Mouse (Mus musculus) E14TG2a.4 (cell line): ENCODE results near the gene Zfp52.

ENCODE experiments used
- H3K27me3 ChIP-seq: 2 replicates; pipeline ENCODE4 v1.6.1; 2014; ENCODE audit warnings: low read length, control low read depth; ENCODE audit not compliant: insufficient read depth
- H3K36me3 ChIP-seq: 2 replicates; pipeline ENCODE4 v1.6.1; 2014; ENCODE audit warnings: low read length, control low read depth; ENCODE audit not compliant: insufficient read depth
- H3K4me1 ChIP-seq: replicated peaks from 2 replicates; pipeline ENCODE4 v1.6.1; 2014; ENCODE audit warnings: low read depth, low read length, control low read depth
- H3K4me3 ChIP-seq: replicated peaks from 2 replicates; pipeline ENCODE4 v1.5.1; 2014; ENCODE audit warnings: mild to moderate bottlenecking, low read length
- H3K9me3 ChIP-seq: 2 replicates; pipeline ENCODE4 v1.6.1; 2014; ENCODE audit warnings: low read length, control low read depth
- CTCF ChIP-seq: conservative IDR thresholded peaks from 2 replicates; pipeline ENCODE4 v1.5.1; 2014; ENCODE audit warnings: low read length
- NANOG ChIP-seq: IDR thresholded peaks from 2 replicates; pipeline ENCODE4 v1.6.1; 2014; ENCODE audit warnings: borderline replicate concordance, low read length, mixed read lengths
- POU5F1 ChIP-seq: IDR thresholded peaks from 2 replicates; pipeline ENCODE4 v1.6.1; 2014; ENCODE audit warnings: low read length, borderline replicate concordance

The Zfp52 gene

GRCm38 (mm10) chr17:21579493-21580175 is 44.3 kb downstream of the Zfp52 start:
- TF ChIP-seq POU5F1 (no peak), CTCF (peak; percentile 70), NANOG (no peak)
- H3K4me1 ChIP-seq = 0 out of 2 replicates have a peak, but pooled peaks cover 3% of the 10 kb centered on the region
- H3K36me3 ChIP-seq = peaks cover 56% of the 10 kb centered on the region
- H3K4me3 ChIP-seq = no peak overlapping the region
- no peaks in the 10 kb centered on the region for H3K27me3 ChIP-seq
- H3K9me3 ChIP-seq = no peaks in the 10 kb centered on the region

- Histone ChIP-seq H3K27me3 (no peaks in the 10 kb centered on the region), H3K36me3 (peaks cover 58% of the 10 kb centered on the region), H3K4me1 (no peaks in the 10 kb centered on the region), H3K9me3 (no peaks in the 10 kb centered on the region), H3K4me3 (no peak overlapping the region)
- TF ChIP-seq NANOG (no peak), CTCF (no peak), POU5F1 (no peak)
Measured at GRCm38 (mm10) chr17:21585521-21585920, 50.2 kb downstream of the Zfp52 start.
